Mouse (Mus musculus) liver, adult (tissue): ENCODE data around the gene Pald1.

Source experiments
- GATA4 ChIP-seq: IDR thresholded peaks from 2 replicates; pipeline ENCODE4 v1.6.1; 2014; ENCODE audit warnings: mild to moderate bottlenecking, low read length; ENCODE audit not compliant: insufficient replicate concordance

Pald1 gene

DNA sequence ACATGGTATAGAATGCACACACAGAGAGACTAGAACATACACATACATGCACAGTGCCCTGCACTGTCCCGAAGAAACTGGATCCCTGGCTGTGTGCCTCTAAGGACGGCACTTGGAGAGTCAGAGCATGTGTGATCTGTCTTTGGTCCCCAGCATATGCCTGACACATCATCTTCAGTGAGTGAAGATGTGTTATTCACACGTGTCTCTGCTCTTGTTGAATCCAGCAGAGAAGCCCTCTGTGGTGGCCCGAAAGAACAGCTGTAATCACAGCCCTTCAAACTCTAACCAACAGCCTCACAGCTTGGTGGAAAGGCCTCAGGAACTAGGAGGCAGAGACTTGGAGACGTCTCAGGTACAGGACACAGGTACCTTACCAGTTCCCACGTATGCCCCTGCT is 1.8 kb upstream of the Pald1 start:
- no peak for TF ChIP-seq GATA4

DNA sequence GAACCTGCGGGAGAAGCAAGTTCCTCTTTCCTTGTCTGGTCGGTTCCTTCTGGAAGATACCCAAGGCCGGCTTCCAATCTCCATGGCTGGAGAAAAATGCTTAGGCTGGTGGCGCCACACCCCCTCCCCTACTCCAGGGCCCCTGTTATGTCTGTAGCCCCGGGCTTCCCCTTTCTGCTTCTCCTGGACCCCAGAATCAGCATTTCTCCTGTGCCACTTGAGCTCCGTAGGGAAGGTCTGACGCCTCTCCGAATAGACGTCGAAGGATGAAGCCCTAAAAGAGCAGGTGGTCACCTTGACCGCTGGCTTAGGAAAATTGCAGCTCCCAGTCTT is 351 bp upstream of the Pald1 start:
- TF ChIP-seq GATA4 = no peak

- no peak for TF ChIP-seq GATA4
These were observed 1.0 kb downstream of the Pald1 start for GRCm38 (mm10) chr10:61382281-61382731.

- no peak for TF ChIP-seq GATA4
These were observed 1.5 kb downstream of the Pald1 start for GRCm38 (mm10) chr10:61381823-61382222.

- peak; percentile 8; the same call in 1 of the 2 replicates for TF ChIP-seq GATA4
These were observed 3.1 kb downstream of the Pald1 start for GRCm38 (mm10) chr10:61380186-61380585.

GRCm38 (mm10) chr10:61379340-61380040 is 3.8 kb downstream of the Pald1 start:
- TF ChIP-seq GATA4 = no peak

GRCm38 (mm10) chr10:61378698-61379097 is 4.6 kb downstream of the Pald1 start:
- TF ChIP-seq GATA4 = no peak

GRCm38 (mm10) chr10:61378050-61378449 is 5.3 kb downstream of the Pald1 start:
- no peak for TF ChIP-seq GATA4

DNA sequence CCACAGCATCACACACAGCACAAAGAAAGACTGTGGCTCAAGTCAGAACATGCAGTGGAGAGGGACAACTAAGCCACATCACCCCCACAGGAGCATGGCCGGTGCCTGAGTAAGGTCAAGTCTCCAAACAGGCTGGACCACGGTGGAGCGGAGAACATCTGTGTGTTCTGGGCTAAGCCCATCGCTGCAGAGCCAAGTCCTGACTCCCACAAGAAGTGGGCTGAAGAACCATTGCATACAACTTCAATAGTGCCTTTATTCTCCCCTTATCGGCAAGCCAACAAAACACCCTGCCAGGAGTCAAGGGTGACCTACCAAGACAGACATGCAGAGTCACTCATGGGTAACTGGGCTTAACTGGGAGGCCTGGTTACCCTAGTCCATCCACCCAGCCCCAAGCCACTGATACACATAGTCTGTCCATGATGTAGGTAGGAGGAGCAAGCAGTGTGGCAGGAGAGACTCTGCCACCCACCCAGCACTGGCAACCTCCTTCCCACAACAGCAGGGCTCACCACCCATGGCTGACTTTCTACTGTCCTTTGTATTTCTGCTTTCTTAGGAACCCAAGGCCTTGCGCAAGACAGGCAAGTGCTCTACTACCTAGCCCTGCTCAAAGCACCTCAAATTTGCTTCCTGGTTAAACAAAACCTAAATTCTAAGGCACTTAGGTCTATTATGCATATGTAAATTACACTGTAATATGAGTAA is 8.4 kb downstream of the Pald1 start:
- no peak for TF ChIP-seq GATA4

DNA sequence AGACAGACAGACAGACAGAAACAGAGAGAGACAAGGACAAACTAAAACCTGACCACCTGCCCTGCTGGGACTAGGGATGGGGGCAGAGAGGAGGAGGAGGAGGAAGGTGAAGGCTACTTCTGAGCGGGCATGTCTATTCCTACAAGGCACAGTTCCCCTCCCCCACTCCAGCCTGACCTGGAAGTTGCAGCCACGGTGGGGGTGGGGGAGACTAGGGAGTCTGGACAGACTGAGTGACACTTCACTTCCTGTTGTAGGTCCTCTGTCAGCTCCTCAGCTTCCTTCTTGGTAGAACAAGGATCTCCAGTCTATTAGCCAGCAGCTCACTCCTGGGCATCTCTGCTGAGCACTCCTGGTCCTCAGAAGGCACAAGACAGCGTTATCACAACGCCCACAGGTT is 9.3 kb downstream of the Pald1 start:
- TF ChIP-seq GATA4 = no peak; the same call in 1 of the 2 replicates

GRCm38 (mm10) chr10:61372585-61372923 is 10.8 kb downstream of the Pald1 start:
- TF ChIP-seq GATA4 = no peak

DNA sequence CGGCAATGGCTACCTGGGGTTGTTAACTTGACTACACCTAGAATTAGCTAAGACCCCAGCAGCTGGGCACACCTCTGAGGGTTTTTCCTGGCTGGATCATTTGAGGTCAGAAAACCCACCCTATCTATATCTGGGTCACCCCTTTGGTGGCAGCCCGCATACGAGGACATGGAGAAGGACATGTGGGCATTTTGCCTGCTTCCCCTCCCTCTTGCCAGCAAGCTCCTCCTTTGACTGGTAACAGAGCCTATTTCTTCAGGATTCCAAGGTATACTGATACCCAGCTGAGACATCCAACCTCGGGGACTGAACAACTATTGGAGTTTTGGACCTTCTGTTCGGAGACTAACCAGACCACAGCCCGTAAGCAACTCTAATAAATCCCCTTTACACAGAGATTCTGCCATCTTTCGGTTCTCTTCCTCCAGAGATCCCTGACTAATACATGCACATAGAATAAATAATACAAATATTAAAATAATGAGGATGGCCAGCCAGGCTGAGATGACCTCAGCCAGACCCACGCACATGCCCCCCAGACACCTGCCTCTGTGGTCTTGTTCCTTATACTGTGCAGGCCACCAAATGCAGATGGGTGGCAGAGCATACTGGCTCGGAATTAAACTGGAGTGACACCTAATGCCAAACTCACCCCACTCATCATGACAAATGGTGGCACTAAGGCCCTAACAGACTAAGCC is 11.3 kb downstream of the Pald1 start:
- no peak for TF ChIP-seq GATA4

GRCm38 (mm10) chr10:61370273-61370979 is 12.9 kb downstream of the Pald1 start:
- TF ChIP-seq GATA4 = peak; percentile 14; the same call in 1 of the 2 replicates

DNA sequence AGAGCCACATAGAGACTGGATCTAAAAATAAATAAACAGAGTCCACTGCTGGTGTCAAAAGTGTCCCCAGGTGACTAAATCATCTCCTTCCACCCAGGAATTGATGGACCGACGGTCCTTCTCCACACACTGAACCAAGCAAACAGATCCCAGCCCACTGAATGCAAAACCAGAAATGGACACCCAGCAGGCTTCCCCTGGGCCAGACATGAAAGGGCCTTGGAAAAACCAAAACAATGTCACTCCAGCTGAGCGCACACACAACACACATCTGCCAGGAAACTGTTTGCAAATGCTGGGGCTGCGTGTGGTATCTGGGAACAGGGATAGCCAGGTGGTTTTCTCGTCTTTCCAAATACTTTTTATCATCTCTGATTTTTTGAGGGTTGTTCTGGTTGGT is 13.6 kb downstream of the Pald1 start:
- no peak for TF ChIP-seq GATA4

DNA sequence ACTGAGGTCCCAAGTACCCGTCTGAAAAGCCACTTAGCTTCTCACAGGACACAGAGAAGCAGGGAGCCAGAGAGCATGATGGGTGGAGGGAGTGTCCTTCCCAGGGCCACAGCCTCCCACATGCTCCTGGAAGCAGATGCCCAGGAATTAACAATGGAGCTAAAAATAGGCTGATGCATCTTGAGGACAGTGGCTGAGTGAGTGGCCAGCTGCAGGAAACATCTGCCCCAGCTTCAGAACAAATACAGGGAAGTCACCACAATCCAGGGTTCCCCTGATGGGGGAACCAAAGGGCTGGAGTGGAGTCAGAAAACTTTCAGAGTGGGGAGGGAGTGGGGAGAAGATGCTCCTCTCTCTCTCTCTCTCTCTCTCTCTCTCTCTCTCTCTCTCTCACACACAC is 17.4 kb downstream of the Pald1 start:
- no peak for TF ChIP-seq GATA4
